Mouse (Mus musculus) cerebellum, adult 2 months (tissue): Measurements from ENCODE around the gene Metrn. TPM values are rescaled to one million over a fixed set of nuclear protein-coding genes. Genes with fewer than 3 reads are reported as not detected.

Source experiments
- DNase-seq, 2 experiments: peaks; one replicate each; pipeline ENCODE4 v3.0.0; 2021
- H3K27ac ChIP-seq: fragments of 200-500 bp; 2 replicates; pipeline ENCODE4 v1.5.1; 2012; ENCODE audit warnings: low read length, control low read depth, inconsistent platforms; ENCODE audit not compliant: insufficient read depth
- H3K27me3 ChIP-seq: fragments of 200-500 bp; 2 replicates; pipeline ENCODE4 v1.6.1; 2012; ENCODE audit warnings: inconsistent platforms, mild to moderate bottlenecking, low read length, moderate library complexity; ENCODE audit not compliant: control insufficient read depth, insufficient read depth
- H3K4me1 ChIP-seq: fragments of 200-500 bp; 2 replicates; pipeline ENCODE4 v1.6.1; 2011; ENCODE audit warnings: low read length; ENCODE audit not compliant: control insufficient read depth, insufficient read depth
- H3K4me3 ChIP-seq: fragments of 200-500 bp; replicated peaks from 2 replicates; pipeline ENCODE3; 2011; ENCODE audit warnings: mild to moderate bottlenecking, low read depth, low read length, control low read depth; ENCODE audit not compliant: insufficient read depth
- CTCF ChIP-seq: fragments of 200-500 bp; IDR thresholded peaks from 2 replicates; pipeline ENCODE4 v1.5.1; 2011; ENCODE audit warnings: low read depth, mild to moderate bottlenecking, control low read depth, low read length, moderate library complexity, borderline replicate concordance; ENCODE audit not compliant: insufficient read depth
- POLR2A ChIP-seq: fragments of 200-500 bp; IDR thresholded peaks from 2 replicates; pipeline ENCODE4 v1.6.1; 2011; ENCODE audit warnings: low read length, control low read depth, borderline replicate concordance; ENCODE audit not compliant: insufficient read depth
- WGBS: fragments of 180-500 bp; shearing (Covaris S2); methylation state at CpG from one replicate; pipeline ENCODE4 v1.1.7; 2018; 5-methylcytosine and 5-hydroxymethylcytosine counted together
- polyA plus RNA-seq: library from polyadenylated mRNA; depleted of rRNA; stranded (reverse); fragments of >200 nt; gene quantifications from 2 replicates; pipeline ENCODE4 v1.2.3, GENCODE M21; 2012

Metrn gene
- polyA plus RNA-seq, 1 experiment, result 534 TPM

DNA sequence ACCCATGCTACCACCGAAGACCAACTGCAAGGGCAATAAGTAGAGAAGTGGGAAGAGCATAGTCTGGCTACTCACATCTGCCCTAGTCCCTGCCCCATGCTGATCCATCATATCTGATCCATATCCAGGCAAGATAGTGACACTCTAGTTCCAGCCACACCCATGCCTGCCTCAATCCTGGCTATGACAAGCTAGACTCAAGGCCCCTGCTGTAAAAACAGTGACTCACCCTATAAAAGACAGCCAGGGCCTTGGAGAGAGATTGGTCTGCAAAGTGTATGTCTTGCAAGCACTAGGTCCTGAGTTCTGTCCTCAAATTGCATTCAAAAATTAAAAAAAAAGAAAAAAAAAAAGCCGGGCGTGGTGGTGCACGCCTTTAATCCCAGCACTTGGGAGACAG lies 9.6 kb upstream of the Metrn start:
- DNase-seq, result no peak
- TF ChIP-seq POLR2A (no peak), CTCF (no peak)
- WGBS, result 92% methylated on average over 4 of the region's 4 CpGs

DNA sequence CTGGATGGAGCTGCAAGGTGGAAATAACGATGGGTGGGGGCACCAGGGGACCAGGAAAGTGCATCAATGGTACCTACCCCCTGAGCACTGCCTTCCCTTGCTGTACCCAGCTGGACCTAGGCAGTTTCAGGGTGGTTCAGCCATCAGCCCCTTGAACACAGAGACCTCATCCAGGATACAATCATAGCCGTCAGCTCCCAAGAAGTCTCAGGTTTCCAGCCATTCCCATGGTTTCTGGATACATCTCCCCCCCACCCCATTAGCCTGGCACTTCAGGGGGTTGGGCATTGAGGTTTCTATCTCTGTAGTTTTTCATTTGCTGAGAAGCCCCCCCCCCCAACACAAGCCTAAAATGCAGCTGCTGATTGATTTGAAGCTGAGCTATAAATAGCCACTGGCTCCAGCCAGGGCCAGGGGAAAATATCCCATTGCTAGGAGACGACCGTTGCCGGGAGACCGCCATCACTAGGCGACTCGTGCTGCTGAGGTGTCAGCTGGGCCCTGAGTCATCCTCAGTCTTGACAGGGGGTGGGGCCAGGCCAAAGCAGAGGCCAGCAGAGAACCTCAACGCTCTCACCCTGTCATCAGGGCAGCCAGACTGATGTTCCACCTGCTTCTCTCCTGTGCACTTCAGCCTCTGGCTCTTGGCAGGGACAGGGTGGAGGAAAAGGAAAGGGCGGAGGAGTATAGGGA lies 6.0 kb upstream of the Metrn start:
- no peaks in the 10 kb centered on the region; the same call in 1 of the 2 replicates for H3K4me1 ChIP-seq
- H3K27ac ChIP-seq, result no peak overlapping the region
- WGBS, result 11% methylated on average over 10 of the region's 10 CpGs
- no peaks in the 10 kb centered on the region for H3K27me3 ChIP-seq
- no peak overlapping the region for H3K4me3 ChIP-seq
- DNase-seq, result peak in 1 of 2 experiments; percentile 51
- TF ChIP-seq CTCF, result no peak
- no peak for TF ChIP-seq POLR2A

More for the DNA sequence above, 9.6 kb upstream of the Metrn start:
- Histone ChIP-seq H3K4me3 (no peak overlapping the region), H3K27ac (no peak overlapping the region), H3K27me3 (no peaks in the 10 kb centered on the region), H3K4me1 (peaks cover 9% of the 10 kb centered on the region)

DNA sequence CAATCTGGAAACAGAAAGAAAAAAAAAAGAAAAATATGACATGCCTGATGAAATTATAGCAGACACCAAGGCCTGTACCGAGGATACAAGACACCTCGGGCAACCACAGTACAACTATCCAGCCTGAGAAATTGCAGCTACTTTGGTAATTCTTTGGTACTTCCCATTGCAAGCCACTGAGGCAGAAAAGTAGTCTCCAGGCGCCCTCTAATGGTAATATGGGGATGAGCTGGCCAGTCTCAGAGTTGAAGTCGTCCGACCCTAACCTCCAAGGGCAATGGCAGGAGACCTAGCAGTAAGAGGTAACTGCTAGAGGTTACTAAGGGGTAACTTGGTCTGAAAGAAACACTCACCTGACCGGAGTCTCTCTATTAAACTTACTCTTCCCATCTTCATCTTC lies 4.1 kb upstream of the Metrn start:
- peak; percentile 72 to 77 for DNase-seq
- WGBS, result 5% methylated on average over 6 of the region's 6 CpGs
- Histone ChIP-seq H3K4me1 (no peaks in the 10 kb centered on the region), H3K27ac (no peak overlapping the region), H3K4me3 (no peak overlapping the region), H3K27me3 (no peaks in the 10 kb centered on the region)
- TF ChIP-seq POLR2A, result no peak
- peak; percentile 82 for TF ChIP-seq CTCF

DNA sequence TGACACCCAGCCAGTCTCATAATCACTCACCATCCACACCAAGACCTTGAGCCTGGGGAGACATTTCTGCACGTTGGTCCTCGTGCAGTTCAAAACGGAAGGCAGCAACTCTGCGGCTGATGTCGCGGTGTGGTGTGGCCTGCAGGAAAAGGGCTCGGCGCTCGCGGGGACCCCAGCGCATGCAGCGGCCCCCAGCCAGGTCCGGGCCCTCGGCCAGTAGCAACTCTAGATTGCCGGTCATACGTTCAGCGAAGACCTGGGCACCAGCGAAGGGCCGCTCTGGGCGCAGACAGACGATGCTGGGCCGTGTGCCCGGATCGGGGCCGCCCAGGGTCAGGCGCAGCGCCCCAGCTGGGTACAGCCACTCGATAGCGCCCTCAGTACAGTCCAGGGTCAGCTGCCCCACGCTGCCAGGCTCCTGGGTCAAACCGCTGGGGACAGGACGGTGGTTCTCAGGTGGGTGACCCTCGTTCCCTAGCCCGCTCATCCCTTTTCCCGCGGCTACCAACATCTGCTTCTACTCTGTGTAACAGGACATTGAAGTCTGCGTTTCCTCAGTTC lies 645 bp downstream of the Metrn start:
- Histone ChIP-seq H3K4me1 (peaks cover 8% of the 10 kb centered on the region), H3K27ac (peak overlapping the region; percentile 9; the same call in 1 of the 2 replicates), H3K27me3 (no peaks in the 10 kb centered on the region), H3K4me3 (peak overlapping the region; percentile 42)
- 5% methylated on average over 37 of the region's 37 CpGs for WGBS
- DNase-seq, result no peak
- TF ChIP-seq CTCF, result no peak
- no peak for TF ChIP-seq POLR2A

DNA sequence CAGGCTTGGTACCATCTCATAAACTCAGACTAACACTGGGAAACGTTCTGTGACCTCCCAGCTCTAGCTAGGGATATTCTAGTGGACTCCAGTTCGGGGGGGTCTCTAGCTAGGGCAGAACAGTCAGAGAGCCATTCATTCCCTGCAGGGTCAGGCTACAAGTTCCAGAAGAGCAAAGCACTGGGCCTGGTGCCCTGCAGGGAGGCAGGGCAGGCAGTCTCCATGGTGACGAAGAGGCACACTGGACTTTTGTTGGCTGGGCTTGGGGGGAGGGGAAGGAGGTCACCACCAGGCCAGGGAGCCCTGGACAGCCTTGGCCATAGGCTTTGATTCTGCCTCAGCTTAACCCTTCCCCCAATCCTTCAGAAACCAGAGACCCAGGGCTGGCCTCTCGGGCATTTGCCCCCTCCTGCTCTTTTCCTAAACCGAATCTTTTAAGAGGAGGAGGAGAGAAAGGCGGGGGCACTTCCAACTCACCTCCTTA lies 1.3 kb downstream of the Metrn start, which contains the start of gene AC134908.4:
Gene AC134908.4, minus strand, starts transcription at position 51 of the 484 bp plus-strand sequence.
- H3K27me3 ChIP-seq, result no peaks in the 10 kb centered on the region
- peak within 1 kb of the TSS; percentile 42 for H3K4me3 ChIP-seq
- peaks cover 8% of the 10 kb centered on the region for H3K4me1 ChIP-seq
- H3K27ac ChIP-seq, result peak within 1 kb of the TSS; percentile 56; the same call in 1 of the 2 replicates
- TF ChIP-seq CTCF (no peak), POLR2A (no peak)
- WGBS, result 38% methylated on average over 6 of the region's 6 CpGs
- DNase-seq, result peak in 1 of 2 experiments; percentile 68

DNA sequence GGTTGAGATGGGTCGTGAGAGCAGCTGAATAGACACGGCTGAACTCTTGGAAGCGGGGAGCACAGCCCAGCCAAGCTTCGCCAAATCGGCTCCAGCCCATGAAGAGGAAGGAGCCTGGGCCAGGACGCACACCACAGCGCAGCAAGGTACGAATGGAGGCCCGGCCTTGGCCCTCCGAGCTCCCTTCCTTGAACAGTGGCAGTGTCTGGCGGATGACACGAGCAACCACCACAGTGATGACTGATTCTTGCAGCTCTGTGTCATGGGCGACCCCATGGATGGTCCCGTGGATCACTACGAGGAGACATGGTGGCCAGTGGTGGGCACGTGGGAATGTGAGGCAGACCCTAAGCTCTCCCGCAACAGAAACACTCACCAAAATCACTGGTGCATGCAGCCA lies 1.9 kb downstream of the Metrn start:
- Histone ChIP-seq H3K4me1 (peaks cover 8% of the 10 kb centered on the region), H3K27me3 (no peaks in the 10 kb centered on the region), H3K4me3 (no peak overlapping the region), H3K27ac (peak overlapping the region; percentile 56; the same call in 1 of the 2 replicates)
- DNase-seq, result no peak
- WGBS, result 45% methylated on average over 17 of the region's 17 CpGs
- TF ChIP-seq POLR2A, result no peak
- no peak for TF ChIP-seq CTCF

DNA sequence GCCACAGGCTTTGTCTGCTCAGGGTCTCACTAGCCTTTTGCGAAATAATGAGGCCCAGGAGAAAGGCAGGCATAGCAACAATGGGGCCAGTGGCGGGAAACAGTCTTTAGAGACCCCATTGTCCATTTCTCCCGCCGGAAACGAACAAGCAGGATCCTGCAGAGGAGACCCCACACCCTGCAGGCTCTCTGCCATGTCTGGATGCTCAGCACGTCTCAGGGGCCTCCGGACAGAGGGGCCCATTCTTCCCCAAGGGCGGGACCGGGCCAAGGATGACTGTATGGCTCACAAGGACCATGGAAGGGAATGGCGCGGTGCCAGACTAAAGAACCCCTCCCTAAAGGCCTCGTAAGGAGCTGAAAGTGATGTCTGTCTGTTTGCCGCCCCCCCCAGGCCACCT lies 2.7 kb downstream of the Metrn start:
- H3K4me3 ChIP-seq, result no peak overlapping the region
- peaks cover 8% of the 10 kb centered on the region for H3K4me1 ChIP-seq
- 20% methylated on average over 13 of the region's 13 CpGs for WGBS
- no peak overlapping the region for H3K27ac ChIP-seq
- H3K27me3 ChIP-seq, result no peaks in the 10 kb centered on the region
- peak in 1 of 2 experiments; percentile 27 for DNase-seq
- no peak for TF ChIP-seq POLR2A
- TF ChIP-seq CTCF, result no peak
